Mouse (Mus musculus): Measurements from ENCODE around the gene Ugt1a6b.

DNA sequence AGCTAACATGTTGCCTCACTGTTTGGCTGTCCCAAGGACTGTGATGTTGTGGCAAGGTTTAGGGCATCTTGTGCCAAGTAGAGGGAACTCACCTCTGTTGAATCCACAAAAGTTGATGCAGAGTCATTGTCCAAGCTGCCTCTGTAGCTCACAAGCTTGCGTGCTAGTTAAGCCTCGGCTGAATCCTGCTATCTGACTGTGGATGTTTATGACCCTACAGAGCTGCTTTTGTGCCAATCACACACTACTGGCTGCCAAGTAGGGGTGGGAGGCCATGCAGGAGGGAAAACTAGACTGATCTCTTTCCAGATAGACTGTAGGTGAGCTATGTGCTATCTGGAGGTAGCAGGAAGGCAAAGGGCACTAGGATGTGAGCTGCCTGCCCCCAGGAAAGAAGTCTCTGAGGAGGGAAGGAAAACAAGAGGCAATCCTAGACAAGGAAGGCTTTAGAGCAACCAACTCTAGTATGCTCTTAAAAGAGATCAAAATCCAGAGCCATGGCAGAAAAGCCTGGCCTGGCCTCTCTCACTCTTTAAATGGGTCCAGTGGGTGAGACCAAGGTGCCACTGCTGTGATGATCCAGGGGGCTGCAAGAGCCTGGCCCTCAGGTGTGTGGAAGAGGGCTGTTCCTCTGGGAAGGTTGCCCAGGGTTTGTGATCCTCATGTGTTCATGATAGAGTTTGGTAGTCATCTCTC lies 110.9 kb downstream of the Ugt1a6b start:
- TF ChIP-seq TAL1 (IDR thresholded peaks at IDR 0.05; ENCODE audit: low read length) (no peak), GATA1 (IDR thresholded peaks at IDR 0.05; ENCODE audit: low read length) (no peak)

Measured in erythroblast, embryonic 14.5 days (primary cell).